Mouse (Mus musculus): ENCODE data around the gene D11Wsu47e. TPM values are rescaled to one million over a fixed set of nuclear protein-coding genes. Genes with fewer than 3 reads are reported as not detected.

Gene D11Wsu47e
- polyA plus RNA-seq, 1 experiment from 2014 or later = 24.5 TPM

- H3K4me3 ChIP-seq = no peak overlapping the region
- H3K27me3 ChIP-seq = no peaks in the 10 kb centered on the region
- peak overlapping the region; percentile 43 for H3K27ac ChIP-seq
- H3K9ac ChIP-seq = no peak overlapping the region
- H3K4me2 ChIP-seq (replicated peaks) = no peak overlapping the region
- H3K36me3 ChIP-seq = peaks cover 48% of the 10 kb centered on the region
- no peak for ATAC-seq (ENCODE audit: insufficient number of reproducible peaks, insufficient read depth, low FRiP score, low TSS enrichment)
- WGBS = 60% methylated on average over 14 of the region's 14 CpGs
- peaks cover 67% of the 10 kb centered on the region for H3K4me1 ChIP-seq
- no peaks in the 10 kb centered on the region for H3K9me3 ChIP-seq
Observed at GRCm38 (mm10) chr11:113726994-113727888, 43.0 kb downstream of the D11Wsu47e start.

DNA sequence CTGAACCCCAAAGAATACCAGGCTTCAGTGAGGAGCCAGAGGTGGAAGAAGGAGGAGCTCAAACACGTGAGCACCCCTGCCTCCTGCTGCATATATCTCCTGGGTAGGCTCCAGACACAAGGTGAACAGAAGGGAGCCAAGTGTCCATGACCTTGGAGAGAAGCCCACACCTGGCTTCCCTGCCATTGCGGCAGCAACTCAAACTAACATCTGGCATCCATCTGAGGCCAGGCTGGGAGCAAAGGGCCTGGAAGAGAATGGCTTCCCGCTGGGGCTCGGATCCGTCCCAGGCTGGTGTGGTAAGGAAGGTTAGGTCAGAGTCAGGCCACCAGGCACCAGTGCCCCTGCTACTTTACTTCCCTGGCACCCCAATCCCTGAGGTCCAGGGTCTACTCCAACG is 43.8 kb downstream of the D11Wsu47e start:
- peaks cover 48% of the 10 kb centered on the region for H3K36me3 ChIP-seq
- H3K4me1 ChIP-seq = peaks cover 66% of the 10 kb centered on the region
- H3K27me3 ChIP-seq = no peaks in the 10 kb centered on the region
- 28% methylated on average over 6 of the region's 6 CpGs for WGBS
- no peaks in the 10 kb centered on the region for H3K9me3 ChIP-seq
- no peak overlapping the region for H3K4me2 ChIP-seq (replicated peaks)
- ATAC-seq (ENCODE audit: insufficient number of reproducible peaks, insufficient read depth, low FRiP score, low TSS enrichment) = no peak
- no peak overlapping the region for H3K9ac ChIP-seq
- H3K27ac ChIP-seq = peak overlapping the region; percentile 43
- H3K4me3 ChIP-seq = no peak overlapping the region

- Histone ChIP-seq H3K4me2 (replicated peaks) (no peak overlapping the region), H3K27ac (no peak overlapping the region), H3K36me3 (peaks cover 50% of the 10 kb centered on the region)
Observed at GRCm38 (mm10) chr11:113729239-113729638, 45.0 kb downstream of the D11Wsu47e start.

GRCm38 (mm10) chr11:113729917-113730316 is 45.7 kb downstream of the D11Wsu47e start:
- Histone ChIP-seq H3K36me3 (peaks cover 47% of the 10 kb centered on the region), H3K27ac (no peak overlapping the region), H3K4me2 (replicated peaks) (no peak overlapping the region), H3K4me1 (peaks cover 83% of the 10 kb centered on the region), H3K9ac (no peak overlapping the region), H3K9me3 (no peaks in the 10 kb centered on the region), H3K4me3 (no peak overlapping the region), H3K27me3 (no peaks in the 10 kb centered on the region)
- 39% methylated on average over 8 of the region's 8 CpGs for WGBS
- ATAC-seq (ENCODE audit: insufficient number of reproducible peaks, insufficient read depth, low FRiP score, low TSS enrichment) = no peak

More at GRCm38 (mm10) chr11:113729239-113729638, 45.0 kb downstream of the D11Wsu47e start:
- Histone ChIP-seq H3K27me3 (no peaks in the 10 kb centered on the region), H3K4me1 (peaks cover 76% of the 10 kb centered on the region), H3K9ac (no peak overlapping the region), H3K4me3 (no peak overlapping the region), H3K9me3 (no peaks in the 10 kb centered on the region)
- WGBS = 76% methylated on average over 21 of the region's 21 CpGs
- no peak for ATAC-seq (ENCODE audit: insufficient number of reproducible peaks, insufficient read depth, low FRiP score, low TSS enrichment)

- H3K27ac ChIP-seq = peak overlapping the region; percentile 30
- no peak for ATAC-seq (ENCODE audit: insufficient number of reproducible peaks, insufficient read depth, low FRiP score, low TSS enrichment)
- no peaks in the 10 kb centered on the region for H3K9me3 ChIP-seq
- H3K4me3 ChIP-seq = no peak overlapping the region
- WGBS = 65% methylated on average over 3 of the region's 3 CpGs
- peaks cover 38% of the 10 kb centered on the region for H3K36me3 ChIP-seq
- H3K4me1 ChIP-seq = peaks cover 90% of the 10 kb centered on the region
- no peak overlapping the region for H3K9ac ChIP-seq
- no peak overlapping the region for H3K4me2 ChIP-seq (replicated peaks)
- H3K27me3 ChIP-seq = no peaks in the 10 kb centered on the region
Observed at GRCm38 (mm10) chr11:113730879-113731278, 46.7 kb downstream of the D11Wsu47e start.

DNA sequence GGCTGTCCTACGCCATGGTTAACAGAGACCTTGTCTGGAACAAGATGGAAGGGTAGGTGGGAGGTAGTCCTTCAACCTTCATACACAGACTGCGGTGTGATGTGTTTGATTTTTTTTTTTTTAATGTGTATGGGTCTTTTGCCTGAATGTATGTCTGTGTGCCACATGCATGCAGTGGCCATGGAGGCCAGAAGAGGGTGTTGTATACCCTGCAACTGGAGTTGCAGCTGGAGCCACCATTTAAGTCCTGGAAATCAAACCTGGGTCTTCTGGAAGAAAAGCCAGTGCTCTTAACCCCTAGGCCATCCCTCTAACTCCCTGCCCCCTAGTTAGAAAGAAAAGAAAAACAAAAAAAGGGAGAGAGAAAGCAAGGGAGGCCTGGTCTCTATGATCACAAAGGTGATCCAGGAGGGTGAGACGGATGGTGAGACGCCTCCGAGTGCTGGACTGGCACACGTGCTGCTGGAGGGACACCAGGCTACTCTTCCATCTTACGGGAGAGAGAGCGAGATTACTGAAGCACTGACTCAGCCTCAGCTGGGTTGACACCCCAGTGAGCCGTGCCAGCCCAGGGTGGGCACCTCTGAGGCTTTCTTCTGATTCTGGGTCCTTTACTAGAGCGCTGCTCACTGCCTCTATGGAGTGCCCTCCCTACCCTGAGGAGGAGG is 47.9 kb downstream of the D11Wsu47e start:
- H3K9me3 ChIP-seq = no peaks in the 10 kb centered on the region
- no peak overlapping the region for H3K4me3 ChIP-seq
- H3K27ac ChIP-seq = no peak overlapping the region
- no peaks in the 10 kb centered on the region for H3K27me3 ChIP-seq
- H3K4me2 ChIP-seq (replicated peaks) = no peak overlapping the region
- ATAC-seq (ENCODE audit: insufficient number of reproducible peaks, insufficient read depth, low FRiP score, low TSS enrichment) = no peak
- H3K36me3 ChIP-seq = peaks cover 27% of the 10 kb centered on the region
- H3K9ac ChIP-seq = no peak overlapping the region
- peaks cover 86% of the 10 kb centered on the region for H3K4me1 ChIP-seq
- WGBS = 95% methylated on average over 10 of the region's 10 CpGs

GRCm38 (mm10) chr11:113733631-113734364 is 49.6 kb downstream of the D11Wsu47e start:
- Histone ChIP-seq H3K9me3 (no peaks in the 10 kb centered on the region), H3K36me3 (peaks cover 19% of the 10 kb centered on the region), H3K27me3 (no peaks in the 10 kb centered on the region), H3K9ac (no peak overlapping the region), H3K4me1 (peaks cover 86% of the 10 kb centered on the region), H3K4me3 (no peak overlapping the region), H3K4me2 (replicated peaks) (no peak overlapping the region), H3K27ac (0 out of 2 replicates have a peak overlapping the region, but pooled peaks have one; percentile 20)
- peak; percentile 12; the same call in 1 of the 2 replicates for ATAC-seq (ENCODE audit: insufficient number of reproducible peaks, insufficient read depth, low FRiP score, low TSS enrichment)
- 74% methylated on average over 6 of the region's 6 CpGs for WGBS

DNA sequence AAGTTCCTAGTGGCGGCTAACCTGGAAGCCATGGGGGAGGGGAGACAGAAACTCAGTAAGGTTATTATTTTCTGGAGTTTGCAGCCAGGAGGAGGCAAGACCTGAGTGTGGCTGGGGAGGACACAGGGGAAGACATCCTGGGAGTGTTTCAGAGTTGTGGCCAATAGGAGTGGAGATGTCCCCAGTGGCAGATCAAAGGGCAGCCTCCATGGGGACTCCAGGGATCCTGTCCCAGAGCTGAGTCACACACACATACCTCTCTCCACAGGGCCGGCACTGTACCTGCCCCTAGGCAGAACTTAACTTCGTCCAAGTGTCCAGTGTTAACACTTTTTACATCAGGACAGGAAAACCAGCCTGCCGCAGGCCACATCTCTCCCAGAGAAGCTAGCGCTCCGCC is 50.9 kb downstream of the D11Wsu47e start:
- Histone ChIP-seq H3K9me3 (no peaks in the 10 kb centered on the region), H3K4me3 (no peak overlapping the region), H3K4me2 (replicated peaks) (no peak overlapping the region), H3K9ac (no peak overlapping the region), H3K36me3 (peaks cover 13% of the 10 kb centered on the region), H3K27ac (no peak overlapping the region), H3K4me1 (peaks cover 86% of the 10 kb centered on the region), H3K27me3 (no peaks in the 10 kb centered on the region)
- 47% methylated on average over 6 of the region's 6 CpGs for WGBS
- no peak for ATAC-seq (ENCODE audit: insufficient number of reproducible peaks, insufficient read depth, low FRiP score, low TSS enrichment)

- peaks cover 24% of the 10 kb centered on the region for H3K36me3 ChIP-seq
- H3K4me1 ChIP-seq = peaks cover 75% of the 10 kb centered on the region
- 74% methylated on average over 11 of the region's 11 CpGs for WGBS
Observed at GRCm38 (mm10) chr11:113736848-113737552, 52.8 kb downstream of the D11Wsu47e start.

DNA sequence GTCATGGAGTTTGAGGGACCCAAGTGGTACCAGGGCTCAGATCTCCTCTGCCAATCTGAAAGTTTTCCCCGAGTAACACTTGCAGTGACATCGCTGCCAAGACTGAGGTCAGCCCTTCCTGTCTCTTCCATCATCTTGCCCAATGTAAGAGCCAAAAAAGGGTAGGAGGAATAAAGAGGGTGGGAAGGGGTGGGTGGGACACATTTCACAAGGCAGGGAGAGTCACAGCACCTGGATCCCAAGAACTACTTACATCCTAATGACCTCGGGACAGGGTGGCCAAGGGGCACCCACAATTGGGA is 53.3 kb downstream of the D11Wsu47e start:
- peaks cover 70% of the 10 kb centered on the region for H3K4me1 ChIP-seq
- no peak for ATAC-seq (ENCODE audit: insufficient number of reproducible peaks, insufficient read depth, low FRiP score, low TSS enrichment)
- H3K9ac ChIP-seq = no peak overlapping the region
- peaks cover 29% of the 10 kb centered on the region for H3K36me3 ChIP-seq
- H3K27me3 ChIP-seq = no peaks in the 10 kb centered on the region
- H3K9me3 ChIP-seq = no peaks in the 10 kb centered on the region
- no peak overlapping the region for H3K4me3 ChIP-seq
- no peak overlapping the region for H3K27ac ChIP-seq
- 84% methylated on average over 3 of the region's 3 CpGs for WGBS
- H3K4me2 ChIP-seq (replicated peaks) = no peak overlapping the region

More at GRCm38 (mm10) chr11:113736848-113737552, 52.8 kb downstream of the D11Wsu47e start:
- Histone ChIP-seq H3K27me3 (no peaks in the 10 kb centered on the region), H3K27ac (no peak overlapping the region), H3K9me3 (no peaks in the 10 kb centered on the region), H3K4me2 (replicated peaks) (no peak overlapping the region), H3K4me3 (no peak overlapping the region), H3K9ac (no peak overlapping the region)
- no peak for ATAC-seq (ENCODE audit: insufficient number of reproducible peaks, insufficient read depth, low FRiP score, low TSS enrichment)

GRCm38 (mm10) chr11:113737912-113738311 is 53.7 kb downstream of the D11Wsu47e start:
- Histone ChIP-seq H3K27me3 (no peaks in the 10 kb centered on the region), H3K4me3 (no peak overlapping the region), H3K4me1 (peaks cover 70% of the 10 kb centered on the region), H3K36me3 (peaks cover 33% of the 10 kb centered on the region), H3K9me3 (no peaks in the 10 kb centered on the region), H3K4me2 (replicated peaks) (no peak overlapping the region), H3K9ac (no peak overlapping the region), H3K27ac (no peak overlapping the region)
- WGBS = 85% methylated on average over 8 of the region's 8 CpGs
- ATAC-seq (ENCODE audit: insufficient number of reproducible peaks, insufficient read depth, low FRiP score, low TSS enrichment) = no peak
